Mouse (Mus musculus): ENCODE results near the gene BC048403.

- TF ChIP-seq EP300 (IDR thresholded peaks at IDR 0.05) (no peak), CTCF (IDR thresholded peaks at IDR 0.05) (no peak)
Measured at GRCm38 (mm10) chr10:121750175-121750574, 10.4 kb downstream of the BC048403 start.

Data from lung, postnatal 0 days (tissue).